Mouse (Mus musculus) ES-E14 (cell line): Measurements from ENCODE around the gene Rhot1. TPM values are rescaled to one million over a fixed set of nuclear protein-coding genes. Genes with fewer than 3 reads are reported as not detected.

Experiments used
- DNase-seq: peaks from one replicate; pipeline ENCODE4 v3.0.0-alpha.2; 2013; ENCODE audit warnings: low read depth, low spot score
- H3K27ac ChIP-seq: 2 replicates; pipeline ENCODE4 v1.5.1; 2012; ENCODE audit warnings: low read depth, mild to moderate bottlenecking, low read length, moderate library complexity, mixed read lengths; ENCODE audit not compliant: poor library complexity, insufficient read depth, severe bottlenecking
- H3K36me3 ChIP-seq: 2 replicates; pipeline ENCODE4 v1.6.1; 2012; ENCODE audit warnings: mild to moderate bottlenecking, low read length, moderate library complexity, mixed read lengths; ENCODE audit not compliant: control insufficient read depth, poor library complexity, insufficient read depth, severe bottlenecking
- H3K4me1 ChIP-seq, 2 experiments: fragments of 150-350 bp in 1 of 2; sonication (generic) in 1 of 2; 2 replicates each; pipeline ENCODE4 v1.6.1; 2012; ENCODE audit warnings: low read length in 2 of 2, mild to moderate bottlenecking in 1 of 2, mixed read lengths in 1 of 2; ENCODE audit not compliant: control insufficient read depth in 2 of 2, insufficient read depth in 2 of 2, poor library complexity in 1 of 2
- H3K4me3 ChIP-seq, 2 experiments: fragments of 150-350 bp in 1 of 2; sonication (generic) in 1 of 2; 2 replicates each; pipeline ENCODE4 v1.5.1; 2012; ENCODE audit warnings: low read length in 2 of 2, low read depth in 1 of 2, mild to moderate bottlenecking in 1 of 2, mixed read lengths in 1 of 2; ENCODE audit not compliant: insufficient read depth in 1 of 2, poor library complexity in 1 of 2, severe bottlenecking in 1 of 2
- H3K9ac ChIP-seq: 2 replicates; pipeline ENCODE4 v1.6.1; 2012; ENCODE audit warnings: low read depth, mild to moderate bottlenecking, low read length, mixed read lengths; ENCODE audit not compliant: poor library complexity, insufficient read depth, severe bottlenecking
- H3K9me3 ChIP-seq: fragments of 150-350 bp; sonication (generic); 2 replicates; pipeline ENCODE4 v1.6.1; 2012; ENCODE audit warnings: low read depth, mild to moderate bottlenecking, low read length; ENCODE audit not compliant: control insufficient read depth, insufficient read depth
- CHD2 ChIP-seq: IDR thresholded peaks from 2 replicates; pipeline ENCODE4 v1.6.1; 2014; ENCODE audit warnings: mild to moderate bottlenecking, low read depth, low read length, inconsistent platforms
- HCFC1 ChIP-seq: IDR thresholded peaks from 2 replicates; pipeline ENCODE4 v1.6.1; 2012; ENCODE audit warnings: low read length, inconsistent platforms, borderline replicate concordance; ENCODE audit not compliant: insufficient read depth
- MAFK ChIP-seq: IDR thresholded peaks from 2 replicates; pipeline ENCODE4 v1.6.1; 2014; ENCODE audit warnings: mild to moderate bottlenecking, low read depth, low read length, inconsistent platforms; ENCODE audit not compliant: insufficient read depth
- ZC3H11A ChIP-seq: IDR thresholded peaks from 2 replicates; pipeline ENCODE4 v1.6.1; 2012; ENCODE audit warnings: low read depth, mild to moderate bottlenecking, inconsistent platforms, low read length, borderline replicate concordance
- ZNF384 ChIP-seq: IDR thresholded peaks from 2 replicates; pipeline ENCODE4 v1.6.1; 2012; ENCODE audit warnings: low read depth, low read length, inconsistent platforms
- in situ Hi-C, 2 experiments: fragments of 600-800 bp; cut with MboI; formaldehyde crosslinking; loops; one replicate each; pipeline ENCODE4 v1.15.1; 2025; ENCODE audit warnings: low sequenced_read_pairs in 2 of 2, inconsistent platforms in 1 of 2; ENCODE audit not compliant: unreplicated experiment in 2 of 2
- total RNA-seq: library from RNA; depleted of rRNA; stranded (reverse); fragments of 300-350 nt; gene quantifications from 2 replicates; pipeline ENCODE4 v1.2.3, GENCODE M21; 2012; rRNA removed

Rhot1 gene
- total RNA-seq, 1 experiment, result 38.8 TPM

DNA sequence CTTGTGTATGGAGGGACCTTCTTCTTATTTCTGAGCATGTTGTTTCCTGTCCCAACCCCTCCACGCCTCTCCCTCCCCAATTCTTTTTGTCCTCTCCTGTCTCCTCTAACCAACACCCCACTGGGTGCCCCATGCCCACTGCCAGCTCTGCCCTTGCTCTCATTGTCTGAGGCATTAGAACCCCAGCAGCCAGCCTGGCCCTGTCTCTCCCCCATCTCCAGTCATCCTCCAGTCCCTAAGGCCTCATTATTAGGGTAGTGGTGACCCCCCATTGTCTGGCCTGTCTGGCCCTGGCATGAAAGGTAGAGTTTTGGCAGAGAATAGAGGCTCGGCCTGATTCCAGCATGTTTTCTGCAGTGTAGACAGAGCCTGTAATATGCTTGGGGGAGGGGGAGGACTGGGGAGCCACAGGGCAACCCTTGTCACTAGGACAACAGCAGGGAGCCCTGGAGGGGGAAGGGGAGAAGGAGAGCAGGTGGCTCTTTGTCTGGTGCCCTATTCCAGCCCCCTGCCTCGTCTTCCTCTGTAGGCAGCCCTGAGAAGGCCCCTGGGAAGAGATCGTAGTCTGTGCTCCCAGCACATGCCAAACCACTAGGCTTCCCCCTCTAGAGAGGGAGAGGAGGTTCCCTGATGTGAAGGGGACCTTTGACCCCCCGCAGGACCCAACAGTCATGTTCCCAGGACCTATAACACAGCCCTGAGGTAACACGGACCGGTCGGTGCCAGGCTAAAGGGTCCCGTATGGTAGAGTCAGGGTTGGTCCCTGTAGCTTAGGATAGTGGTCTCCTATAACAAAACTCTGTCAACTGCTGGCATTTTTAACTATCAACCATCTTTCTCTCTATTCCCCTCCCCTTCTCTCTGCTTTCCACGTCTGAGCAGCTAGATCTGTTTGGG lies 107.2 kb downstream of the Rhot1 start:
- no peaks in the 10 kb centered on the region for H3K9me3 ChIP-seq
- in situ Hi-C loops, result no loop called here
- TF ChIP-seq HCFC1 (no peak), ZNF384 (no peak), ZC3H11A (no peak), MAFK (no peak), CHD2 (no peak)
- no peaks in the 10 kb centered on the region for H3K4me1 ChIP-seq
- DNase-seq, result no peak
- no peaks in the 10 kb centered on the region for H3K36me3 ChIP-seq
- no peak overlapping the region for H3K4me3 ChIP-seq
- no peak overlapping the region for H3K27ac ChIP-seq
- no peak overlapping the region for H3K9ac ChIP-seq

Other genes with a start within 250 kb of the Rhot1 start
- 54.3 and 79.7 TPM in 2 replicates for gene Utp6, start 246.6 kb upstream of the Rhot1 start, total RNA-seq
- gene Suz12, start 215.9 kb upstream of the Rhot1 start, total RNA-seq, result 56.0 and 93.2 TPM in 2 replicates
- gene Crlf3, start 128.0 kb upstream of the Rhot1 start, total RNA-seq, result 55.3 and 57.3 TPM in 2 replicates
- gene Atad5, start 119.6 kb upstream of the Rhot1 start, total RNA-seq, result 18.1 and 23.6 TPM in 2 replicates
- 31.1 and 33.3 TPM in 2 replicates for gene Tefm, start 66.8 kb upstream of the Rhot1 start, total RNA-seq
- gene Adap2, start 54.9 kb upstream of the Rhot1 start, total RNA-seq, result 2.8 and 5.1 TPM in 2 replicates
- gene Rnf135, start 25.2 kb upstream of the Rhot1 start, total RNA-seq, result 3.4 and 5.2 TPM in 2 replicates
- gene Rhbdl3, start 91.9 kb downstream of the Rhot1 start, total RNA-seq, result 1.3 and 2.0 TPM in 2 replicates
- 11.5 and 15.1 TPM in 2 replicates for gene 5730455P16Rik, start 169.0 kb downstream of the Rhot1 start, total RNA-seq
- 177 and 201 TPM in 2 replicates for gene Zfp207, start 174.3 kb downstream of the Rhot1 start, total RNA-seq
- 71.4 and 106 TPM in 2 replicates for gene Psmd11, start 219.6 kb downstream of the Rhot1 start, total RNA-seq